Mouse (Mus musculus) embryonic facial prominence, embryonic 10.5 days (tissue): ENCODE results near the gene Sh3bgrl. TPM values are rescaled to one million over a fixed set of nuclear protein-coding genes. Genes with fewer than 3 reads are reported as not detected.
"Not testable (repeated sequence)": the region's sequence is repeated elsewhere in the genome, so short reads cannot be mapped to it uniquely, and the experiment has no call there.

Source experiments
- DNase-seq: peaks from one replicate; pipeline ENCODE4 v3.0.0-alpha.2; 2017; ENCODE audit warnings: low spot score
- H3K27ac ChIP-seq: fragments of 300-500 bp; sonication (generic); replicated peaks from 2 replicates; pipeline ENCODE4 v1.5.1; 2016; ENCODE audit warnings: mild to moderate bottlenecking
- H3K27me3 ChIP-seq: fragments of 300-500 bp; sonication (generic); replicated peaks from 2 replicates; pipeline ENCODE4 v1.6.1; 2016; ENCODE audit warnings: low read depth, mild to moderate bottlenecking; ENCODE audit not compliant: poor library complexity, severe bottlenecking
- H3K36me3 ChIP-seq: fragments of 300-500 bp; sonication (generic); replicated peaks from 2 replicates; pipeline ENCODE4 v1.6.1; 2016; ENCODE audit warnings: mild to moderate bottlenecking, moderate library complexity
- H3K4me1 ChIP-seq: fragments of 300-500 bp; sonication (generic); 2 replicates; pipeline ENCODE4 v1.6.1; 2016
- H3K4me3 ChIP-seq: fragments of 300-500 bp; sonication (generic); 2 replicates; pipeline ENCODE4 v1.5.1; 2016; ENCODE audit warnings: mild to moderate bottlenecking, moderate library complexity
- H3K9me3 ChIP-seq: fragments of 300-500 bp; sonication (generic); 2 replicates; pipeline ENCODE4 v1.6.1; 2016; ENCODE audit warnings: mild to moderate bottlenecking
- WGBS: fragments of 180-500 bp; shearing (Covaris S2); methylation state at CpG from one replicate; pipeline ENCODE4 v1.1.7; 2016; 5-methylcytosine and 5-hydroxymethylcytosine counted together
- polyA plus RNA-seq: library from polyadenylated mRNA; unstranded; fragments of >200 nt; fragmentation: Nextera tagmentation; extraction: Ambion mirVana; gene quantifications from 2 replicates; pipeline ENCODE4 v1.2.1, GENCODE M21; 2016

Sh3bgrl gene
- 137 and 147 TPM in 2 replicates for polyA plus RNA-seq

DNA sequence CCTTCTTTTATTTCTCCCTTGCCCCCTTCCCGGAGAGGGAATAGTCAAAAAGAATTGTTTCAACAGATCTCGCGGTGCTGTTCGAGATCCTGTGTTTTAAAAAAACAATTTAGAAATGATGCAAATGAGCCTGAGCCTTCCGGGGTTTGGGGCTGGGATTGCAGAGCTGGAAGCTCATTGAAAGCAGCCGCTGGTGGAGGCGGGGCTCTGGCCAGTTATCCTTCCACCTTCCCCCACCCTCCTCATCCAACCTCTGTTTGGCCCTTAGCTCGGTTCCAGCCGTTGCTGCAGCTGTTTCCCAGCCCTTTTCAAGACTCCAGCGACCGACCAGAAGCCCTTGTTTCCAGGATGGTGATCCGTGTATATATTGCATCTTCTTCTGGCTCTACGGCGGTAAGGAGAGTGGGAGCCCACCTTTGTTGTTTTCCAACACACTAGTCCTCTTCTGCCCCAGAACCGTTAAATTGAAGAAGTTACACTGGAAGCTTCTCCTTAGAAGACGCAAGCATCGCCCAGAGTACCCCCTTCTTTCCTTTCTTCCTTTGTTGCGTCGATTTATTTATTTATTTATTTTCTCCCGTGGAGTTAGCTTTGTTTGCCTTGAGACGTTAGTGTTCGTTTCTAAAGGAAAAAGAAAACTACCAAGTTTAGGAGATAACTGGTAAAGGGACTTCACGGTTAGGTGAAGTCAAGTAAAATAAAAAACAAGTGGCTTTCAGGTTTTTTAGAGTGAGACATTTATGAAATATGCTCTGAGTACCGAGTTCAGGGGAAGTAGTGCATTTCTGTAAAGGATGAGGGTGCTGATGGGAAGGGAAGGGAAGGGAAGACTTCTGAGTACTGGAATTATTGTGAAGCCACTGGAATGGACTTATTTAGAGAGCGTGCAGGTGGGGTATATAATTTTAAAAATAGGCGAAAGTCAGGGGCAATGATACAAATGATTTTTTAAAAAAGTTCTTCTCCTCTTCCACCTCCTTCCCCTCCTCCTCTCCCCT lies at the start of gene Sh3bgrl:
TSS of gene Sh3bgrl (plus strand) at position 121 of the 998 bp plus-strand sequence.
- Histone ChIP-seq H3K27ac (peak within 1 kb of the TSS; percentile 90), H3K4me3 (peak within 1 kb of the TSS; percentile 60), H3K27me3 (no peaks in the 10 kb centered on the region), H3K9me3 (no peaks in the 10 kb centered on the region), H3K36me3 (no peaks in the 10 kb centered on the region), H3K4me1 (no peaks in the 10 kb centered on the region)
- DNase-seq = peak; percentile 85
- 18% methylated on average over 26 of the region's 26 CpGs for WGBS

DNA sequence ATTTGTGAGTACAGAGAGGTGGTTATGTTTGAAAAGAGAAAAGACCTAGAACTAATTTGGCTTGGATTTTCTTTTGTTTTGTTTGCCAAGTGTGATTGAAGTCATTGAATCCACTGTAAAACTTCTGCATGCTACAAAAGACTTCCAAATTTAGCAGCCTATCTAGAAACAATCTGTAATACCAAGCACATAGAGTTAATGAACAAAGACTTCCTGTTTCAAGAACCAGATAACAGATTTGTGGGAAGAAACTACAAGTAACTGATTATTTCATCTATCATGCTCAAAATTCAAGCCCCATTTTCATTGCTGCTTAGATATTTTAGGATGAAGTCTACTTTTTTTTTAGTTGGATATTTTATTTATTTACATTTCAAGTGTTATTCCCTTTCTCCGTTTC lies 47.4 kb upstream of the Sh3bgrl start:
- DNase-seq = no peak
- no peaks in the 10 kb centered on the region for H3K9me3 ChIP-seq
- H3K36me3 ChIP-seq = no peaks in the 10 kb centered on the region
- WGBS = 79% methylated on average over 1 of the region's 1 CpGs
- H3K27me3 ChIP-seq = no peaks in the 10 kb centered on the region
- no peaks in the 10 kb centered on the region for H3K4me1 ChIP-seq
- H3K4me3 ChIP-seq = no peak overlapping the region
- H3K27ac ChIP-seq = no peak overlapping the region

- Histone ChIP-seq H3K4me1 (no peaks in the 10 kb centered on the region), H3K27me3 (no peaks in the 10 kb centered on the region), H3K4me3 (no peak overlapping the region), H3K36me3 (no peaks in the 10 kb centered on the region), H3K27ac (no peak overlapping the region), H3K9me3 (no peaks in the 10 kb centered on the region)
- 87% methylated on average over 3 of the region's 3 CpGs for WGBS
- no peak for DNase-seq
These were observed 23.4 kb upstream of the Sh3bgrl start for GRCm38 (mm10) chrX:109071719-109072118.

GRCm38 (mm10) chrX:109075716-109076115 lies 19.4 kb upstream of the Sh3bgrl start:
- no peak overlapping the region for H3K27ac ChIP-seq
- DNase-seq = no peak
- no peaks in the 10 kb centered on the region for H3K27me3 ChIP-seq

DNA sequence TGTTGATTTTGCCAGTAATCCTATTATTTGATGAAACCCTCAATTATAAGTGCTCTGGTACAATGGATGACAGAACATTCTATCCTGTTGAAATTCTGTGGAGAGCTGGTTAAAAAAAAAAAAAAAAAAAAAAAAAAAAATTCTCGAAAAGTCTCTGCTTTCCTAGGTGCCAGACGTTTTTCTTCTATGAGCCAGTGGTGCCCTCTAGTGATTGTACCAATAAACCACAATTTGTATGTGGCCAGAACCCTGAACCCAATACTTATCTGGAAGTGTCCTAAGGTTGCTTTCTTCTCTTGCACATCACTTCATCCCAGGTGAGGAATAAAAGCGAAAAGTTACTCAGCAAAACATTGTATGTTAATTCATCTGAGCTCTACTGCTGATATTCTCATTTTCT lies 18.8 kb upstream of the Sh3bgrl start:
- 18% methylated on average over 3 of the region's 3 CpGs for WGBS
- Histone ChIP-seq H3K27me3 (no peaks in the 10 kb centered on the region), H3K36me3 (no peaks in the 10 kb centered on the region), H3K27ac (no peak overlapping the region), H3K4me1 (no peaks in the 10 kb centered on the region), H3K9me3 (no peaks in the 10 kb centered on the region), H3K4me3 (no peak overlapping the region)
- DNase-seq = no peak

More at GRCm38 (mm10) chrX:109075716-109076115, 19.4 kb upstream of the Sh3bgrl start:
- no peaks in the 10 kb centered on the region for H3K36me3 ChIP-seq
- H3K4me3 ChIP-seq = no peak overlapping the region
- H3K4me1 ChIP-seq = no peaks in the 10 kb centered on the region
- no peaks in the 10 kb centered on the region for H3K9me3 ChIP-seq
- WGBS = 68% methylated on average over 1 of the region's 1 CpGs

DNA sequence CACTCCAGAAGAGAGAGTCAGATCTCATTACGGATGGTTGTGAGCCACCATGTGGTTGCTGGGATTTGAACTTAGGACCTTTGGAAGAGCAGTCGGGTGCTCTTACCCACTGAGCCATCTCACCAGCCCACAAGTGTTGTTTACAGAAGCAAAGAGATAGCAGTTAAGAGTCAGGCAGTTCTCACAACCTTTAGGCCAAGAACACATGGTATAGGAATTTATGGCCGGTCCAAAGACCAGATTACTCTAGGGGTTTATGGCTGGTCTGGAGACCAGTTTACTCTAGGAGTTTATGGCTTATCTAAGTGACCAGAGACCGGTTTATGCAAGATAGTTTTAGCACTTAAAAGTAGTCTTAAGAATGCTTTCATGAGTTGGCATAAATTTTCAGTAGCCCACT lies 15.8 kb upstream of the Sh3bgrl start:
- not testable (repeated sequence) for H3K27me3 ChIP-seq, H3K36me3 ChIP-seq, DNase-seq, H3K9me3 ChIP-seq, H3K27ac ChIP-seq, H3K4me3 ChIP-seq, H3K4me1 ChIP-seq
- 86% methylated on average over 4 of the region's 4 CpGs for WGBS

- no peaks in the 10 kb centered on the region for H3K9me3 ChIP-seq
- DNase-seq = no peak
- no peaks in the 10 kb centered on the region for H3K27me3 ChIP-seq
- no peak overlapping the region for H3K27ac ChIP-seq
- H3K4me3 ChIP-seq = no peak overlapping the region
- H3K4me1 ChIP-seq = no peaks in the 10 kb centered on the region
- no peaks in the 10 kb centered on the region for H3K36me3 ChIP-seq
These were observed 8.1 kb upstream of the Sh3bgrl start for GRCm38 (mm10) chrX:109087073-109087472.

GRCm38 (mm10) chrX:109094800-109095199 lies 365 bp upstream of the Sh3bgrl start:
- Histone ChIP-seq H3K27me3 (no peaks in the 10 kb centered on the region), H3K9me3 (no peaks in the 10 kb centered on the region), H3K27ac (peak overlapping the region; percentile 90), H3K36me3 (no peaks in the 10 kb centered on the region), H3K4me3 (peak overlapping the region; percentile 60), H3K4me1 (no peaks in the 10 kb centered on the region)
- DNase-seq = no peak
- WGBS = 16% methylated on average over 4 of the region's 4 CpGs

DNA sequence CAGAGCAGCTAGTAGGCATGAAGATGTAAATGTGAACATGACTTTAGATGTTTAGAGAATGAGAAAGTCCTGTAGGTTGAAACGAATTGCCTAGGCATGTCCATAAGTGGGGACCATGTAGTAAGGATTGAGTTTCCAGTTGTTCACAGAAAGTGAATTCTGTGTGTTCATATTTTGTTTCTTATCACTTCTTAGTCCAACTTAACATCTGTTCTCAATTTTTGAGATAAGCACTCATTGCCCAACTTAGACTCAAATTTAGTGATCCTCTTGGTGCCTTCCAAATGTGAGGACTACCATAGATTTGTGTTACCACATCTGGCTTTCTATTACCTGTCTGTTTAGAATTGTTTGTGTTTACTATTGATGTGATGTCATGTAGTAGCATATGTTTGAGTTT lies 3.3 kb downstream of the Sh3bgrl start:
- H3K4me3 ChIP-seq = no peak overlapping the region
- H3K27ac ChIP-seq = no peak overlapping the region
- 84% methylated on average over 1 of the region's 1 CpGs for WGBS
- no peaks in the 10 kb centered on the region for H3K4me1 ChIP-seq
- no peaks in the 10 kb centered on the region for H3K27me3 ChIP-seq
- DNase-seq = no peak
- H3K9me3 ChIP-seq = no peaks in the 10 kb centered on the region
- no peaks in the 10 kb centered on the region; the same call in 1 of the 2 replicates for H3K36me3 ChIP-seq

DNA sequence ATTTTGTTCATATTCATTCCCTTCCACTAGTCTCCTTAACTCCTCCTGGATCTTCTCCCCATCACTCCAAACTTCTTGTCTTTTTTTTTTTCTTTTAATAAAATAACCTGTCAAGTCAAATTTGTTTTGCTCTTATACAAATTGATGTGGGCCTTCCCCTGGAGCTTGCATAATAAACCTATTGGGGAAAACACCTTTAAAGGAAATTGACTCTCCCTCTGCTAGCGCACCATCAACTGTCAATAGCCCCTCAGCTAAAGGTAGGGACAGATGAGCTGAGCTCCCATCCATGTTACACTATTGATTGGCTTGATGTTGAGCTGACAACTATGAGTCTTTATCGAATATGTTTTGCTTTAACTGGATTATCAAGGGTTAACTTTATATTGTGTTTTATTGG lies 5.3 kb downstream of the Sh3bgrl start:
- Histone ChIP-seq H3K9me3 (no peaks in the 10 kb centered on the region), H3K4me1 (no peaks in the 10 kb centered on the region), H3K36me3 (no peaks in the 10 kb centered on the region; the same call in 1 of the 2 replicates), H3K4me3 (no peak overlapping the region), H3K27me3 (no peaks in the 10 kb centered on the region), H3K27ac (no peak overlapping the region)
- no peak for DNase-seq
- 91% methylated on average over 2 of the region's 2 CpGs for WGBS

- peaks cover 4% of the 10 kb centered on the region for H3K4me1 ChIP-seq
- H3K27ac ChIP-seq = no peak overlapping the region
- no peak for DNase-seq
- no peak overlapping the region for H3K4me3 ChIP-seq
- no peaks in the 10 kb centered on the region for H3K27me3 ChIP-seq
- no peaks in the 10 kb centered on the region for H3K36me3 ChIP-seq
- H3K9me3 ChIP-seq = no peaks in the 10 kb centered on the region
- WGBS = 54% methylated on average over 1 of the region's 1 CpGs
These were observed 13.1 kb downstream of the Sh3bgrl start for GRCm38 (mm10) chrX:109108117-109108805.

- H3K36me3 ChIP-seq = peaks cover under 1% of the 10 kb centered on the region; the same call in 1 of the 2 replicates
- no peaks in the 10 kb centered on the region for H3K27me3 ChIP-seq
- H3K9me3 ChIP-seq = no peaks in the 10 kb centered on the region
- H3K4me3 ChIP-seq = no peak overlapping the region
- 69% methylated on average over 1 of the region's 1 CpGs for WGBS
- H3K4me1 ChIP-seq = peaks cover 11% of the 10 kb centered on the region
- H3K27ac ChIP-seq = no peak overlapping the region
- no peak for DNase-seq
These were observed 17.7 kb downstream of the Sh3bgrl start for GRCm38 (mm10) chrX:109112885-109113284.
